Mouse (Mus musculus): ENCODE measurements around the gene Nudc. TPM values are rescaled to one million over a fixed set of nuclear protein-coding genes. Genes with fewer than 3 reads are reported as not detected.

The Nudc gene
- polyA plus RNA-seq, 1 experiment from 2014 or later, result 265 TPM

DNA sequence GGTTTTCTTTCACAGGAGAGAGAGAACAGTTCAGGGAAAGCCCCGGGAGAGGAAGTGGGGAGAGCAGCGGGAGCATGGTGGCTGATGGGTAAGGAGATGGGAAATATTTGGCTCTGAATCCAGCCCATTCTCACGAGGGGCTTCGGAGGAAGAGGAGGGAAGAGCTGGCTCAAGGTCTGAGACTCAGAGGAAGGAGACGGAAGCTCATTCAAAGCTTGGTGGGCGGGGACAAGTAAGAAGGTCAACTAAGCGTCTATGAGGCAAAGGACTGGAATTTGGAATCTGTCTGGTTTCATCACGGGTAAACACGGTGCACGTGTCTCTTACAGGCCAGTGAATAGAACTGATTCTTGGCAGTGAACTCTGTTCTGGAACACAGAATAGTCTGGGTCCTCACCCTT lies 24.3 kb upstream of the Nudc start:
- H3K27me3 ChIP-seq (replicated peaks; ENCODE audit: control insufficient read depth, insufficient read depth, low read length), result no peaks in the 10 kb centered on the region
- no peak overlapping the region for H3K9ac ChIP-seq (ENCODE audit: low read depth, low read length)
- no peak overlapping the region for H3K4me2 ChIP-seq (ENCODE audit: low read length)
- H3K36me3 ChIP-seq (ENCODE audit: control insufficient read depth, insufficient read depth, low read length), result no peaks in the 10 kb centered on the region
- ATAC-seq, result no peak
- no peak overlapping the region for H3K4me3 ChIP-seq (ENCODE audit: low read length)
- 62% methylated on average over 10 of the region's 10 CpGs for WGBS
- no peaks in the 10 kb centered on the region; the same call in 1 of the 2 replicates for H3K4me1 ChIP-seq (ENCODE audit: control insufficient read depth, insufficient read depth, low read depth, low read length)
- no peaks in the 10 kb centered on the region for H3K9me3 ChIP-seq (ENCODE audit: control insufficient read depth, low read length)
- no peak overlapping the region for H3K27ac ChIP-seq (ENCODE audit: low read depth, low read length)

DNA sequence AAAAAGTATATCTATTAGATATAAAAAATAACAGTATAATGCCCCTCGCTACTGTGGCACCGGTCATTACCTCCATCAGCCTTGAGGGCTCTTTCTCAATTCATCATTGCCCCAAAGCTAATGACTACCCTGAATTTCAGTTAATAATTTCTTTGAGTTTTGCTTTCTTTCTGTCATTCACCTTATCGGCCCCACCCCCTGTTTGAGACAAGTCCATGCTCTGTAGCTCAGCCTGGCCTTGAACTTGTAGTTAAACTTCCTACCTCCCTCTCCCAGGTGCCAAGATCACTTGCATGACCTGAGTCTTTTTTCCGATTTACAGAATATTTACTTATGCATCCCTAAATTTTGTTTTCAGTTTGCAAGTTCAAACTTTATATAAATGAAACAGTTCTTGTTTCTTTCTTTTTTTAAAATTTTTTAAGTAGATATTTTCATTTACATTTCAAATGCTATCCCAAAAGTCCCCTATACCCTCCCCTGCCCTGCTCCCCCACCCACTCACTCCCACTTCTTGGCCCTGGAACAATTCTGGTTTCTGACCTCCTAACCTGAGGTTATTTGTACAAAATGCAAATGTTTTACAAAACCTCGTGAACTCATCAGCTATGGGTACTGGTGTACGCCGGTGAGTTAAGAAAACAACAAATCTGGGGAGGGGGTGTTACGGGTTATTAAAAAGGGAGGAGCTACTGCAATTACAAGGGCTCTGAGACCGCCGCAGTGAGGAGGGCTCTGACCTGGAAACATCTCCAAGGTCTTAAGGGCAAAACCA lies 23.7 kb upstream of the Nudc start:
- Histone ChIP-seq H3K4me1 (ENCODE audit: control insufficient read depth, insufficient read depth, low read depth, low read length) (no peaks in the 10 kb centered on the region), H3K27ac (ENCODE audit: low read depth, low read length) (no peak overlapping the region), H3K4me3 (ENCODE audit: low read length) (no peak overlapping the region), H3K36me3 (ENCODE audit: control insufficient read depth, insufficient read depth, low read length) (no peaks in the 10 kb centered on the region), H3K4me2 (ENCODE audit: low read length) (no peak overlapping the region), H3K9ac (ENCODE audit: low read depth, low read length) (no peak overlapping the region), H3K27me3 (replicated peaks; ENCODE audit: control insufficient read depth, insufficient read depth, low read length) (no peaks in the 10 kb centered on the region), H3K9me3 (ENCODE audit: control insufficient read depth, low read length) (no peaks in the 10 kb centered on the region)
- no peak for ATAC-seq
- 77% methylated on average over 10 of the region's 10 CpGs for WGBS

DNA sequence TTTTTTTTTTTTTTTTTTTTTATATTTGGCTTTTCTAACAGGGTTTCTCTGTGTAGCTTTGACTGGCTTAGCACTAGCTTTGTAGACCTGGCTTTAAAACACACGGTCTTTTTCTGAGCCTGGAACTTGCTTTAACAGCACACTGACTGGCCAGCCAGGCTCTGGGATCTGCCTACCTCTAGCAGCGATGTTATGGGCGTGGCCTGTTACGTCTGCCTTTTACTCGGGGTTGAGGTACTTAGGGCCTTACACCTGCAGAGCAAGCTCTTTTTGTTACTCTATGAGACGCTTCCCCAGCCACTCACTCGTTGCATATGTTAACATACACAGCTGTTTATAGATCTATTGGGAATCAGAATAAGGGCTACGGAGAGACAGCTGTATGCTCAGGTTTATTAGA lies 21.5 kb upstream of the Nudc start:
- WGBS, result 27% methylated on average over 8 of the region's 8 CpGs
- ATAC-seq, result no peak
- no peaks in the 10 kb centered on the region for H3K27me3 ChIP-seq (replicated peaks; ENCODE audit: control insufficient read depth, insufficient read depth, low read length)
- H3K9ac ChIP-seq (ENCODE audit: low read depth, low read length), result no peak overlapping the region
- no peak overlapping the region for H3K27ac ChIP-seq (ENCODE audit: low read depth, low read length)
- no peaks in the 10 kb centered on the region for H3K4me1 ChIP-seq (ENCODE audit: control insufficient read depth, insufficient read depth, low read depth, low read length)
- no peak overlapping the region for H3K4me2 ChIP-seq (ENCODE audit: low read length)
- H3K4me3 ChIP-seq (ENCODE audit: low read length), result no peak overlapping the region
- H3K36me3 ChIP-seq (ENCODE audit: control insufficient read depth, insufficient read depth, low read length), result no peaks in the 10 kb centered on the region
- no peaks in the 10 kb centered on the region for H3K9me3 ChIP-seq (ENCODE audit: control insufficient read depth, low read length)

DNA sequence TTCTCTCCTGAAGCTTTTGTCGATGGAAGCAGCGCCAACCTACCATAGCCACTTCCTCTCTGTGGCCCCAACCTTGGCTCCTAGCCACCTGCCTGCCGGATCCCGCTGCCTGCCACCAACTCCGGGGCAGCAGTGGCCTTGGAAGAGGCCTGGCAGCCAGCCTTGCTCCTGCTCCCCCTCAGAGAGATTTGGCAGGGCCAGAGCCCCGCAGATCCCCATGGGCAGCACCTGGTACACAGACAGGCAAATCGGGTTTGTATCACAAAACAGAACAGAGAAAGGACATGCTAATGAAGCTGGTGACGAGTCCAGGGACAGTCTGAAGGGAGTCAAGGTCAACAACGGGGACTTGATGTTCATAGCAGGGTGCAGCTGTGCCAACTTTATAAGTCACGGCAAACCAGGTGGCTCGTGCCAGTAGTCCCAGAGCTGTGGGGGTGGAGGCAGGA lies 17.4 kb upstream of the Nudc start:
- no peak; the same call in 1 of the 2 replicates for ATAC-seq
- WGBS, result 63% methylated on average over 11 of the region's 11 CpGs

GRCm38 (mm10) chr4:133561622-133562021 lies 15.8 kb upstream of the Nudc start:
- Histone ChIP-seq H3K9ac (ENCODE audit: low read depth, low read length) (no peak overlapping the region), H3K4me3 (ENCODE audit: low read length) (no peak overlapping the region), H3K27ac (ENCODE audit: low read depth, low read length) (no peak overlapping the region), H3K27me3 (replicated peaks; ENCODE audit: control insufficient read depth, insufficient read depth, low read length) (no peaks in the 10 kb centered on the region), H3K9me3 (ENCODE audit: control insufficient read depth, low read length) (no peaks in the 10 kb centered on the region), H3K4me2 (ENCODE audit: low read length) (no peak overlapping the region), H3K36me3 (ENCODE audit: control insufficient read depth, insufficient read depth, low read length) (no peaks in the 10 kb centered on the region), H3K4me1 (ENCODE audit: control insufficient read depth, insufficient read depth, low read depth, low read length) (no peaks in the 10 kb centered on the region)
- no peak for ATAC-seq
- WGBS, result 72% methylated on average over 4 of the region's 4 CpGs

More for the DNA sequence above, 17.4 kb upstream of the Nudc start:
- no peaks in the 10 kb centered on the region for H3K9me3 ChIP-seq (ENCODE audit: control insufficient read depth, low read length)
- H3K9ac ChIP-seq (ENCODE audit: low read depth, low read length), result no peak overlapping the region
- H3K4me3 ChIP-seq (ENCODE audit: low read length), result no peak overlapping the region
- H3K27me3 ChIP-seq (replicated peaks; ENCODE audit: control insufficient read depth, insufficient read depth, low read length), result no peaks in the 10 kb centered on the region
- no peaks in the 10 kb centered on the region for H3K36me3 ChIP-seq (ENCODE audit: control insufficient read depth, insufficient read depth, low read length)
- no peaks in the 10 kb centered on the region for H3K4me1 ChIP-seq (ENCODE audit: control insufficient read depth, insufficient read depth, low read depth, low read length)
- H3K27ac ChIP-seq (ENCODE audit: low read depth, low read length), result no peak overlapping the region
- H3K4me2 ChIP-seq (ENCODE audit: low read length), result no peak overlapping the region

- no peak overlapping the region for H3K9ac ChIP-seq (ENCODE audit: low read depth, low read length)
- H3K36me3 ChIP-seq (ENCODE audit: control insufficient read depth, insufficient read depth, low read length), result no peaks in the 10 kb centered on the region
- no peak for ATAC-seq
- no peak overlapping the region for H3K27ac ChIP-seq (ENCODE audit: low read depth, low read length)
- no peaks in the 10 kb centered on the region for H3K9me3 ChIP-seq (ENCODE audit: control insufficient read depth, low read length)
- no peak overlapping the region for H3K4me3 ChIP-seq (ENCODE audit: low read length)
- H3K4me1 ChIP-seq (ENCODE audit: control insufficient read depth, insufficient read depth, low read depth, low read length), result no peaks in the 10 kb centered on the region
- 76% methylated on average over 4 of the region's 4 CpGs for WGBS
- no peak overlapping the region for H3K4me2 ChIP-seq (ENCODE audit: low read length)
- H3K27me3 ChIP-seq (replicated peaks; ENCODE audit: control insufficient read depth, insufficient read depth, low read length), result no peaks in the 10 kb centered on the region; the same call in 1 of the 2 replicates
These were observed 14.1 kb upstream of the Nudc start for GRCm38 (mm10) chr4:133559846-133560245.

GRCm38 (mm10) chr4:133557041-133557717 lies 11.4 kb upstream of the Nudc start:
- H3K9ac ChIP-seq (ENCODE audit: low read depth, low read length), result no peak overlapping the region
- H3K36me3 ChIP-seq (ENCODE audit: control insufficient read depth, insufficient read depth, low read length), result no peaks in the 10 kb centered on the region
- H3K4me3 ChIP-seq (ENCODE audit: low read length), result no peak overlapping the region
- 31% methylated on average over 10 of the region's 10 CpGs for WGBS
- no peak overlapping the region for H3K4me2 ChIP-seq (ENCODE audit: low read length)
- no peaks in the 10 kb centered on the region for H3K9me3 ChIP-seq (ENCODE audit: control insufficient read depth, low read length)
- H3K27me3 ChIP-seq (replicated peaks; ENCODE audit: control insufficient read depth, insufficient read depth, low read length), result no peaks in the 10 kb centered on the region; the same call in 1 of the 2 replicates
- no peak for ATAC-seq
- no peak overlapping the region for H3K27ac ChIP-seq (ENCODE audit: low read depth, low read length)
- no peaks in the 10 kb centered on the region for H3K4me1 ChIP-seq (ENCODE audit: control insufficient read depth, insufficient read depth, low read depth, low read length)

DNA sequence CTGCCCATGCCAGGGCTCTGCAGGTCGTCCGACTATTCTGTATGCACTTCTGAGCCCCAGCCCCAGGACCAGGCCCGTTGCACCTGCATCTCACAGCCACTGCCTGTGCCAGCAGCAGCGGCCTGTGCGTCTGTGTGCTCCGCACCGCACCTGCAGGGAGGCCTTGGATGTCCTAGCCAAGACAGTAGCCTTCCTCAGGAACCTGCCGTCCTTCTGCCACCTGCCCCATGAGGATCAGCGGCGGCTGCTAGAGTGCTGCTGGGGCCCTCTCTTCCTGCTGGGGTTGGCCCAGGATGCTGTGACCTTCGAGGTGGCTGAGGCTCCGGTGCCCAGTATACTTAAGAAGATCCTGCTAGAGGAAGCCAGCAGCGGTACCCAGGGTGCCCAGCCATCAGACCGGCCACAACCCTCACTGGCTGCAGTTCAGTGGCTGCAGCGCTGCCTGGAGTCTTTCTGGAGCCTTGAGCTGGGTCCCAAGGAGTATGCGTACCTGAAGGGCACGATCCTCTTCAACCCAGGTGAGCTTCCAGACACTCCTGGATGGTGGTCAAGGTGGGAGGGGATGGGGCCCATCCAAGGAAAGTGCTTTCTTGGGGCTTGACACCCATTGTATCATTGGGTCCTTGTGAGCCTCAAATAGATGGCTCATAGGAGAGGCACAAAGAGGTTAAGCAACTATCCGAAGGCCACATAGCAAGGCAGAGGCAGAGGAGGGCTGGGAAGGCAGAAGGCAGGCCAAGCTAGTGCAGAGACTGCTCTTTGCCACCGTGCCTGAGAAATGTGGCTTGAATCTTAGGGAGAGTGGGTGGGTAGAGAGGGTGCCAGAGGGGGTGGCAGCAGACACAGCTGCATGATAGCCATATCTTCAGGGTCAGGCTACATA lies 7.9 kb upstream of the Nudc start:
- WGBS, result 76% methylated on average over 19 of the region's 19 CpGs
- ATAC-seq, result no peak
- Histone ChIP-seq H3K36me3 (ENCODE audit: control insufficient read depth, insufficient read depth, low read length) (no peaks in the 10 kb centered on the region), H3K4me3 (ENCODE audit: low read length) (no peak overlapping the region), H3K4me2 (ENCODE audit: low read length) (no peak overlapping the region), H3K4me1 (ENCODE audit: control insufficient read depth, insufficient read depth, low read depth, low read length) (no peaks in the 10 kb centered on the region), H3K9ac (ENCODE audit: low read depth, low read length) (no peak overlapping the region), H3K27me3 (replicated peaks; ENCODE audit: control insufficient read depth, insufficient read depth, low read length) (no peaks in the 10 kb centered on the region; the same call in 1 of the 2 replicates), H3K27ac (ENCODE audit: low read depth, low read length) (no peak overlapping the region), H3K9me3 (ENCODE audit: control insufficient read depth, low read length) (no peaks in the 10 kb centered on the region)
